Mouse (Mus musculus) spleen, adult 12 weeks (tissue): ENCODE measurements at regions not wholly inside any gene's neighbourhood (a gene's known extent, or its start where the extent isn't known, plus 50 kb on each side); places are given as distances from the start of the nearest gene placed in this dataset.

ENCODE experiments used
- DNase-seq: peaks from one replicate; pipeline ENCODE4 v3.0.0; 2022; ENCODE audit warnings: low spot score

- DNase-seq: no peak
Measured at GRCm38 (mm10) chr3:148558592-148559157, 431.7 kb downstream of the Adgrl2 start.

DNA sequence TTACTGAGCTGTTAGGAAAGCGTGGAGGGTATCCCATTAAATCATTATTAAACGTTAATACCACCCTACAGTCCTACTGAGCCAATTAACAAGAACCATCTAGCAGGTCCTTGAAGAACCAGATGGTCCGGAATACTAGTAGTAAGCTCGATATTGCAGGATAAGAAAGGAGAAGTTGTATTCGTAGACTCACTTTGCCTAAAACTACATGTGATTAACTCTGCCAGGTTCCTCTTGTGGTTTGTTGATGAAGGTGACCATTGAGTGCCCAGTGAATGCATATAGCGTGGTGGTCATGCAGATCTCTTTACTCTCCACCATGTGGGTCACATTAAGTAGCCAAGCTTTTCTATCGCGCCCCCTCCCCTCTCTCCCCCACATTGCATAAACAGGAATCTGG, 435.0 kb downstream of the Adgrl2 start:
- no peak for DNase-seq

DNA sequence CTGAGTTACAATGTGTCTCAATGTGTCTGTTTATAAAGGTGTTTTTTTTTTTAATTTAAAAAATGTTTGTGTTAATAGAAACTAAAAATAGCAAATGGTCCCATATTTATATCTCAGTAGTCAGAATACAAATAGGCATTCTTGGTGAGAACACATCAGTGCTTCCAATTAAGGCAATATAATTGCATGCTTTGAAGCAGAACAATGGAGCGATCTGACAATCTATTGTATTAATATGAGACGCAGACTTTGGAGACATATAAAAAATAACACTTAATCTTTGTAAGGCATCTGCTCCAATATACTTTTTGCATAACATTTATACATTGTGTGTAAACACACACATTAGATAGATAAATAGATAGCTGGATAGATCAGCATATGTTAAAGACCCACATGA, 439.6 kb downstream of the Adgrl2 start:
- DNase-seq: no peak

DNA sequence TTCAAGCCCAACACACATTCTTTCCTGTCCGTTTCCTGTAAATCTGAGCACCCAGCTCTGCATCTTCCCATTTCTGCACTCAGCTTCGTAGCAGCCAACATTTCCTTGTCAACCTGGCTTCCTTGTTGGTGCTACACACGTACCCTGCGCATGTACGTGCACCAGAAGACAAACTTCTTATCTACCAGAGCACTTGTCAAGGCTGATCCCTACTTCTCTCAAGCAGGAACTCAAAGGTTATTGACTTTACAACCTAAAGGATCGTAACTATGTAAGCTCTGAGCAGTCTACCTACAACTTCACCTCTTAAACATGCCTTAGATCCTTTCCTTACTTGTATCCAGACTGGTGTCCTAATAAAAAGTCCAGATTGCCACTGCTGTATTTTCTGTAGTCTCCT, 445.4 kb downstream of the Adgrl2 start:
- DNase-seq: no peak

DNA sequence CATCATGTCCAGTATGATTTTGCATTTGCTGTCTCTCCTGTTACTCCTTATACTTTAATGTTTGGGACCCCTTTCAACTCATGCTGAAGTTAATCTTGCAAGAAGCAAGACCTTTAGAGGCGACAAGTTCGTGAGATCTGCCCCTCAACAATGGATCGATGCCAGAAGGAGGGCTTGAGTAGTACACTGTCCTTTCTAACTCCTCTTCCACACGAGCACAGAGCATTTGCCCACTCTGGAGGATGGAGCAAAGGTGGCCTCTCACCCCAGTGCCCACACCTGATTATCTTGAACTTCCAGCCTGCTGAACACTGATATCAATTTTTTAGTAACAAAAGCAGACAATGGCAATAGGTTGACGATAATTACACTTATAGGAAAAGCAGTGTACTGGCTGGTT, 448.1 kb downstream of the Adgrl2 start:
- no peak for DNase-seq

- DNase-seq: no peak
Measured at GRCm38 (mm10) chr3:148537669-148538271, 452.6 kb downstream of the Adgrl2 start.

GRCm38 (mm10) chr3:148529893-148530292, 460.5 kb downstream of the Adgrl2 start:
- DNase-seq: no peak

DNA sequence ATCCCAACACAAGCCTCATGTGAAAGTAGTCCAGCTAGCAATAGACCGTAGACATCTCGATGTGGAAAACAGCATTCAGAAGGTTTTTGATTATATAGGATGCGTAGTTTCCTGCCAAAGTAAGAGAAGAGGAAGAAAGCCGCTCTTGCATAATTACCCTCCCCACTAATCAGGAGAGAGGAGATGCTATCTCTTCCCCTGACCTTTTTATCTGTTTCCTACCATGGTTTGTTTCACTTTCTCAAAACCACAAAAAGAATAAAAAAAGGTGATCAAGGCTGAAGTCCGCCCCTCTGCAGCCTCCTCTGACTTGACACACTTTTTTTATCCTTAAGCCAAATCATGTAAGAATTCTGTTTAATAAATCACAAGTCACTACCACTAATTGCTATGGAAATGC, 480.0 kb downstream of the Adgrl2 start:
- no peak for DNase-seq

- no peak for DNase-seq
Measured at GRCm38 (mm10) chr3:148504928-148505327, 485.4 kb downstream of the Adgrl2 start.

GRCm38 (mm10) chr3:148503432-148503831, 486.9 kb downstream of the Adgrl2 start:
- DNase-seq: no peak

DNA sequence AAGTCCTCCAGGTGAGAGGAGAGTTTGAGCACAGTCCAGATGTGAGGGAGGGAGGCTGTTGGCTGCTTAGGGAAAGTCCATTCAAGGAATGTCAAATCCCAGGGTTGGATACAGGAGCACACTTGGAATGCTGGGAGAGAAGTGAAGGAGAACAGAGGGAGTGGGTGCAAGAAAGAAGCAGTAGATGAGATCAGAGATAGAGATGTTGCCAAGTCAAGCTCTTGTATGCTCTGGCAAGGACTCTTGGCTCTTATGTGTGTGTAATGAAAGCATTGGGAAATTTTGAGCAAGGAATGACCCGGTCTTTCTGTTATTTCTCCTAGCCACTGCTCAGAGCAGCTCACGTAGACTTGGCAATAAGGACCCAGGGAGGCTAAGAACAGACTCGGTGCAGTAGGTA, 488.6 kb downstream of the Adgrl2 start:
- DNase-seq: no peak

GRCm38 (mm10) chr3:148496672-148497071, 493.7 kb downstream of the Adgrl2 start:
- no peak for DNase-seq

DNA sequence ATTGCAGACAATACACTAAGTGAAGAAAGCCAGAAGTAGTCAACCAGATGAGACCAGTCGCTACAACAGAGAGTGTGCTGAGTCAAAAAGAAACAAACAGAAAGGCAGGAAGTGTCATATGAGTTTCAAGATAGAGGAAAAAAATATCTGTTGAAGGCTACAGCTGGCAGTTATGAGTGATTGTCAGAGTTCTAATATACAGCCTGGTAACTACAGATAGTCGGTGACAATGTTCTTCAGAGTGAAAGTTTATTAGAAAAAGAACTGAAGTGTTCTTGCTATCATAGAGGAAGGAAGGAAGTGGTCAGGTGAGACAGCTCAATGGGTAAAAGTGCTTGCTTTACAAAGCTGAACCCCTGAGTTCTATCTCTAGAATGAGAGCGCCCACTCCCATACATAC, 499.1 kb downstream of the Adgrl2 start:
- no peak for DNase-seq

DNA sequence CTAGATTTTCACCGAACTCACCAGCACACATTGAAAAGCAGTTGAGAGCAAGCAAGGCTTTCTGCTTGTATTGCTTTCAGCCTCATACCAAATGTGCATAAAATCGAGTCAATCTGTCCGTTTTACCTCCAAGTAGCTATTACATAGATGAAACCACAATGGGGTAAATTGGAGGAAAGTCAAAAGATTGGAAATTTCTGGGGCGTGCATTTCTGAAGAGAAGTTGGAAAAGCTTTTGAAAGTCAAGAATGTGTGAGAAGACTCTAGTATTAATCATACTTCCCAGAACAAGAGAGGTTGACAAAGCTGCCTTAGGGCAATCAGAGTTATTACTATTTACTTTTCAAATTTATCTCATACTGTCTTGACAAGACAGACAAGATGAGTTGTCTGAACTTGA, 501.2 kb downstream of the Adgrl2 start:
- no peak for DNase-seq

GRCm38 (mm10) chr3:148487949-148488348, 502.4 kb downstream of the Adgrl2 start:
- DNase-seq: no peak

GRCm38 (mm10) chr3:148475862-148476261, 514.5 kb downstream of the Adgrl2 start:
- no peak for DNase-seq

DNA sequence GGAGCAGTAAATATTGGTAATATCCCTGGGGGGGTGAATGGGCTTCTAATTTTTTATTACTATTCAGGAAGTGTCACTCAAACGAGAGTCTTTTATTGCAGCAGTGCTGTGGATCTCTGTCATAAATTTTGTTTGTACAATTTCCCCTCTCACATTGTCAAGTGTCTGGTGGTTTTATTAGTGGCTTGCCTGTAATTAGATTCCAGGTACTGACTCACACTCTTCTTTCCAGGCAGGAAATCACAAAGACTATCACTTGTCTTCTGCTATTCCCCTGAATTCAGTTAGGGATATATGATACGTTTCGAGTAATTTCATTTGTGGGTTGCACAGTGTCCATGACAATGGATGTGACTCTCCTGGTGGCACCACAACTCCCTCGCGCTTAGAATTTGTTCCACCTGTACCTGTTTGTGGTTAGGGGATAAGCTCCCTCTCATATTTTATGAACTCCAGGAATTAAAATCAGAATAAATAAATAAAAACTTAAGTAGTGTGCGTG, 517.4 kb downstream of the Adgrl2 start:
- no peak for DNase-seq

DNA sequence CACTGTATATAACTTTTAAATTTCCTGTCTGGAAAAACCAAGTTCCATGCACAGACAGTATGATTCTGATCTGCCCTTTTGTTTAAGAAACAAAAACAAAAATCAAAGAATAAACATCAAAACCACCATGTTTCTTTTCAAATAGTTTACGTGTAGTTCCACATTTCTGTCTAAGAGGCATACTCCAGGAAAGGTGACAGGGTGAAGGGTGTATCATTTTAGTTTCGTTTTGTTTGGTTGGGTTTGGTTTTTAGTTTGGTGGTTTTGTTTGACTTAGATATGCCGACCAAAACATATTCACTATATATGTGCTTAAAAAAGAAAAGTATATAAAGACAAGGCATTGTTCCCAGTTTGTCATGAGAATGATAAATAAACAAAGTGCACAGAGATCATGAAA, 524.9 kb downstream of the Adgrl2 start:
- no peak for DNase-seq

GRCm38 (mm10) chr3:148462791-148463190, 527.6 kb downstream of the Adgrl2 start:
- DNase-seq: no peak

- DNase-seq: no peak
Measured at GRCm38 (mm10) chr3:148448888-148449287, 541.5 kb downstream of the Adgrl2 start.

GRCm38 (mm10) chr3:148448465-148448864, 541.9 kb downstream of the Adgrl2 start:
- DNase-seq: no peak

DNA sequence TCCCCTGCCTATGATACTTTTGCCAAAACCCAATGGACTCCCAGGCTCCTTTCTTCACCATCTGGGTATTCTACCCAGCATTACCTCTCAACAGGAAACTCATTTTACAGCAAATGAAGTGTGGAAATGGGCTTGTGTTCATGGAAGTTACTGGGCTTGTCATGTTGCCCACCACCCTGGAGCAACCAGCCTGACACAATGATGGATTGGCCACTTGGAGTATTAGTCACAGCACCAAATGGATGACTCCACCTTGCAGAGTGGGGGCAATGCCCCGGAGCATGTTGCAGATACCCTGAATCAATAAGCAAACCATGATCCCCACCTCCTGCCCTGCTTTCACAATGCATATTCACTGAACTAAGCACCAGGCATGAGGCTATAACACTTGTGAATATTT, 543.5 kb downstream of the Adgrl2 start:
- DNase-seq: no peak

DNA sequence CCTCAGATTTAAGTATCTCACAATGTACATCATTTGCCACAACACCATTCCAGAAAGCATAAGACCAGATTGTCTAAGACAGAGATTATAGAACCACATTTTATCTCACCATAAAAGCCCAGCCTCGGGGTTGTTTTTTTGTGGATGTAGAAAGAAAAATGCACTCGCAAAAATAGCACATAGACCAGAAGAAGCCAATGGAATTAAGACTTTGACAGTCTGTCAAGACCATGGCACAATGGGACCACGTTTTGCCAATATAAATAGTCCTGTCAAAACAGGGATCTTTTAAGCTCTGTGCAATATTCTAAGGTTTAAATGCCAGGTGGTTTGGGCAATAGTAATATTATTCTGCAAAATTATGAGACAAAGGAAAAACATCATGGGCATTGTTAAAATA, 547.3 kb downstream of the Adgrl2 start:
- DNase-seq: no peak

- no peak for DNase-seq
Measured at GRCm38 (mm10) chr3:148434033-148434432, 556.3 kb downstream of the Adgrl2 start.
